Mouse (Mus musculus) bone marrow, adult 2 months (tissue): ENCODE measurements around the gene Ubiad1. TPM values are rescaled to one million over a fixed set of nuclear protein-coding genes. Genes with fewer than 3 reads are reported as not detected.
A peak's percentile ranks its signal among the peaks of the same experiment; 100 is the strongest.

Source experiments
- H3K27ac ChIP-seq: fragments of 200-500 bp; 2 replicates; pipeline ENCODE4 v1.5.1; 2012; ENCODE audit warnings: low read depth, mild to moderate bottlenecking, control low read depth, inconsistent platforms, low read length; ENCODE audit not compliant: control insufficient read depth, poor library complexity, insufficient read depth
- H3K4me1 ChIP-seq: fragments of 200-500 bp; 2 replicates; pipeline ENCODE4 v1.6.1; 2011; ENCODE audit warnings: low read length; ENCODE audit not compliant: control insufficient read depth, insufficient read depth
- H3K4me3 ChIP-seq: fragments of 200-500 bp; replicated peaks from 2 replicates; pipeline ENCODE3; 2011; ENCODE audit warnings: mild to moderate bottlenecking, low read depth, low read length, control low read depth; ENCODE audit not compliant: control insufficient read depth
- CTCF ChIP-seq: fragments of 200-500 bp; IDR thresholded peaks from 2 replicates; pipeline ENCODE4 v1.5.1; 2011; ENCODE audit warnings: low read length, control low read depth; ENCODE audit not compliant: control insufficient read depth, insufficient read depth
- POLR2A ChIP-seq: fragments of 200-500 bp; IDR thresholded peaks from 2 replicates; pipeline ENCODE4 v1.6.1; 2011; ENCODE audit warnings: low read depth, mild to moderate bottlenecking, control low read depth, low read length, borderline replicate concordance; ENCODE audit not compliant: control insufficient read depth
- WGBS: fragments of 180-500 bp; shearing (Covaris S2); methylation state at CpG from one replicate; pipeline ENCODE4 v1.1.7; 2018; 5-methylcytosine and 5-hydroxymethylcytosine counted together
- polyA plus RNA-seq: library from polyadenylated mRNA; stranded (reverse); fragments of >200 nt; gene quantifications from 2 replicates; pipeline ENCODE4 v1.2.4, GENCODE M21; 2011; ENCODE audit warnings: low replicate concordance; ENCODE audit not compliant: missing spikeins, insufficient read depth, insufficient read length

The Ubiad1 gene
- polyA plus RNA-seq, 1 experiment = 3.2 TPM

GRCm38 (mm10) chr4:148463208-148463960, 18.8 kb upstream of the Ubiad1 start:
- no peaks in the 10 kb centered on the region for H3K4me1 ChIP-seq
- H3K4me3 ChIP-seq = no peak overlapping the region
- H3K27ac ChIP-seq = no peak overlapping the region
- 81% methylated on average over 14 of the region's 14 CpGs for WGBS
- peak; percentile 31; the same call in 1 of the 2 replicates for TF ChIP-seq CTCF
- no peak for TF ChIP-seq POLR2A

DNA sequence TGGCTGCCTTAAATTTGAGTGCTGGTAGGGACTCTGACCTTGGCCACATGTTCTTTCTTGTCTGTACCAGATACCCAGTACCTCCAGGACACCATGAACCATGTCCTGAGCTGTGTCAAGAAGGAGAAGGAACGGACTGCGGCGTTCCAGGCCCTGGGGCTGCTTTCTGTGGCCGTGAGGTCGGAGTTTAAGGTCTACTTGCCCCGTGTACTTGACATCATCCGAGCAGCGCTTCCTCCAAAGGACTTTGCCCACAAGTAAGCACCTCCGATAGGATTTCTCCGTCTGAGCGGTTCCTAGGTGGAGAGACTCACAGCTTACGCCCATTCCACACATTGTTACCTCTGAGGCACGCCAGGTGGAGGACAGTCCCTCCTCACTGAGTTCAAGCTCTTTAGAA, 18.1 kb upstream of the Ubiad1 start:
- TF ChIP-seq POLR2A (no peak), CTCF (no peak)
- 94% methylated on average over 13 of the region's 13 CpGs for WGBS
- Histone ChIP-seq H3K4me1 (no peaks in the 10 kb centered on the region), H3K27ac (no peak overlapping the region), H3K4me3 (no peak overlapping the region)

GRCm38 (mm10) chr4:148461772-148462171, 17.2 kb upstream of the Ubiad1 start:
- 85% methylated on average over 4 of the region's 4 CpGs for WGBS
- no peak overlapping the region for H3K4me3 ChIP-seq
- H3K27ac ChIP-seq = no peak overlapping the region
- H3K4me1 ChIP-seq = no peaks in the 10 kb centered on the region
- TF ChIP-seq POLR2A = no peak
- no peak for TF ChIP-seq CTCF

- WGBS = 88% methylated on average over 12 of the region's 12 CpGs
- Histone ChIP-seq H3K4me1 (no peaks in the 10 kb centered on the region), H3K27ac (no peak overlapping the region), H3K4me3 (no peak overlapping the region)
- no peak for TF ChIP-seq CTCF
- no peak for TF ChIP-seq POLR2A
Measured at GRCm38 (mm10) chr4:148460656-148461284, 16.2 kb upstream of the Ubiad1 start.

GRCm38 (mm10) chr4:148455477-148456025, 11.0 kb upstream of the Ubiad1 start:
- no peak overlapping the region for H3K4me3 ChIP-seq
- 82% methylated on average over 5 of the region's 5 CpGs for WGBS
- no peak overlapping the region for H3K27ac ChIP-seq
- TF ChIP-seq POLR2A = no peak
- TF ChIP-seq CTCF = no peak
- H3K4me1 ChIP-seq = no peaks in the 10 kb centered on the region

DNA sequence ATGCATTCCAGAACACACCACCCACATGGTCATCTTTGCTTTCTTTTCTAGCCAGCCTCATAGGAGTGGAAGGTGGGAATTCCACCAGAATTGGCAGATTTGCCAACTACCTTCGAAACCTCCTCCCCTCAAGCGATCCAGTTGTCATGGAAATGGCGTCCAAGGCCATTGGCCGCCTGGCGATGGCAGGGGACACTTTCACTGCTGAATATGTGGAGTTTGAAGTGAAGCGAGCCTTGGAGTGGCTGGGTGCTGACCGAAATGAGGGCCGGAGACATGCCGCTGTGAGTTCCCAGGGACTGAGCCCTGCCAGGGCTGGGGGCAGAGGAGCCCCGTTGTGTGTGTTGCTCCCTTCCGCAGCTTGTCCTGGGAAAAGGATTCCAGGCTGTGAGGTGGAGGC, 9.1 kb upstream of the Ubiad1 start:
- no peak for TF ChIP-seq CTCF
- TF ChIP-seq POLR2A = no peak
- WGBS = 95% methylated on average over 11 of the region's 11 CpGs
- H3K4me3 ChIP-seq = no peak overlapping the region
- H3K27ac ChIP-seq = no peak overlapping the region
- no peaks in the 10 kb centered on the region for H3K4me1 ChIP-seq

DNA sequence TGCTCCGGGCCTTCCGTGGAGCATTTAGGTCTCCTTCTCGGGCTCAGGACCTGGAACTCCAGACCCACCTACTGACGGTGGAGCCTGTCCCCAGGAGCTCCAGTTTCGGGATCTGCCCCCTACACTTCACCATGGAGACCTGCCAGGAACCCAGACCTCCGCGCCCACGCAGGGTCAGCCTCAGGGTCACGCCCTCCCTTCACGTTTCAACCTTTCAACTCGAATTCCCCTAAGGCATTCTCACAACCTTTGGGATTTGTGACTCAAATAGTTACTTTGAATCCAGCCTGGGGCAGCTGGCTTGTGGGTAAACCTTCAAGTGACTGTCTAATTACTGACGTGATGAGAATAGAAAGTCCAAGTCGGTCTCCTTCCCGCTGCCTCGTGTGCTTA, 4.3 kb upstream of the Ubiad1 start:
- Histone ChIP-seq H3K4me3 (peak overlapping the region; percentile 75), H3K4me1 (no peaks in the 10 kb centered on the region; the same call in 1 of the 2 replicates), H3K27ac (peak overlapping the region; percentile 28)
- under 1% methylated on average over 15 of the region's 15 CpGs for WGBS
- TF ChIP-seq POLR2A (no peak), CTCF (no peak)

GRCm38 (mm10) chr4:148448179-148448852, 3.7 kb upstream of the Ubiad1 start, which contains the start of gene Mtor:
Gene Mtor (plus strand): TSS chr4:148448611.
- H3K4me1 ChIP-seq = no peaks in the 10 kb centered on the region; the same call in 1 of the 2 replicates
- H3K27ac ChIP-seq = peak within 1 kb of the TSS; percentile 28
- under 1% methylated on average over 56 of the region's 56 CpGs for WGBS
- TF ChIP-seq CTCF (no peak), POLR2A (peak; percentile 54; the same call in 1 of the 2 replicates)
- H3K4me3 ChIP-seq = peak within 1 kb of the TSS; percentile 87
